Mouse (Mus musculus) midbrain, embryonic 14.5 days (tissue): ENCODE data around the gene Emc6. TPM values are rescaled to one million over a fixed set of nuclear protein-coding genes. Genes with fewer than 3 reads are reported as not detected.

ENCODE experiments used
- ATAC-seq: fragments of 200-750 bp; cut with Nextera tagmentation; 2 replicates; pipeline ENCODE4 v1.8.0; 2017; ENCODE audit warnings: moderate number of reproducible peaks, moderate library complexity; ENCODE audit not compliant: low FRiP score, low TSS enrichment
- DNase-seq: peaks from one replicate; pipeline ENCODE4 v3.0.0-alpha.2; 2015
- H3K27ac ChIP-seq: fragments of 300-500 bp; sonication (generic); replicated peaks from 2 replicates; pipeline ENCODE4 v1.5.1; 2014; ENCODE audit warnings: mild to moderate bottlenecking, low read depth, low read length, moderate library complexity
- H3K27me3 ChIP-seq: fragments of 300-500 bp; sonication (generic); 2 replicates; pipeline ENCODE4 v1.6.1; 2014; ENCODE audit warnings: low read length, control low read depth, mixed read lengths; ENCODE audit not compliant: control insufficient read depth, insufficient read depth
- H3K36me3 ChIP-seq: fragments of 300-500 bp; sonication (generic); 2 replicates; pipeline ENCODE4 v1.6.1; 2014; ENCODE audit warnings: low read length, control low read depth; ENCODE audit not compliant: control insufficient read depth, insufficient read depth
- H3K4me1 ChIP-seq: fragments of 300-500 bp; sonication (generic); 2 replicates; pipeline ENCODE4 v1.6.1; 2014; ENCODE audit warnings: mild to moderate bottlenecking, antibody characterized with exemption, low read length, control low read depth; ENCODE audit not compliant: control insufficient read depth, insufficient read depth
- H3K4me2 ChIP-seq: fragments of 300-500 bp; sonication (generic); 2 replicates; pipeline ENCODE4 v1.6.1; 2014; ENCODE audit warnings: mild to moderate bottlenecking, low read length, moderate library complexity
- H3K4me3 ChIP-seq: fragments of 300-500 bp; sonication (generic); replicated peaks from 2 replicates; pipeline ENCODE4 v1.5.1; 2014; ENCODE audit warnings: low read depth, low read length
- H3K9ac ChIP-seq: fragments of 300-500 bp; sonication (generic); replicated peaks from 2 replicates; pipeline ENCODE4 v1.6.1; 2014; ENCODE audit warnings: mild to moderate bottlenecking, low read length, moderate library complexity
- H3K9me3 ChIP-seq: fragments of 300-500 bp; sonication (generic); 2 replicates; pipeline ENCODE4 v1.6.1; 2016; ENCODE audit warnings: low read length, control low read depth, mixed read lengths; ENCODE audit not compliant: control insufficient read depth
- WGBS: fragments of 180-500 bp; shearing (Covaris S2); extraction: QIAGEN DNeasy Blood & Tissue Kit; methylation state at CpG from one replicate; pipeline ENCODE4 v1.1.7; 2014; 5-methylcytosine and 5-hydroxymethylcytosine counted together
- polyA plus RNA-seq: library from polyadenylated mRNA; unstranded; fragments of >200 nt; fragmentation: Nextera tagmentation; extraction: Ambion mirVana; gene quantifications from 2 replicates; pipeline ENCODE4 v1.2.1, GENCODE M21; 2014

The Emc6 gene
- polyA plus RNA-seq, 1 experiment from 2014 or later: 144 TPM

DNA sequence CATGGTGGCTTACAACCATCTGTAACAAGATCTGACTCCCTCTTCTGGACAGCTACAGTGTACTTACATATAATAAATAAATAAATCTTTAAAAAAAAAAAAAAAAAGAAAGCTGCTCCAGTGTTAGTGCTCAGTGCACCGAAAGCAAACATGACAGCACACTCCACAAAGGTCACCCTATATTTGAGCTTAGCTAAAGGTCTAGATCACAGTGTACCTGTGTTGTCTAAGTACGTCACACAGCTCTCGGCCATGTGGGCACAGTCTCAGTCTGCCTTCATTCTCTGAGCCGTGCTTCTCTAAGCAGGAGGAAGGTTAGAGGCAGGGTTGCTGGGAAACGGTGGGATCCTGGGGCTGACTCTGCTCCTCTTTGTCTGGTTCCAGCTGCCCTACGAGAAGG lies 50.3 kb downstream of the Emc6 start:
- Histone ChIP-seq H3K4me2 (no peak overlapping the region), H3K4me3 (no peak overlapping the region), H3K4me1 (no peaks in the 10 kb centered on the region), H3K9ac (no peak overlapping the region), H3K9me3 (no peaks in the 10 kb centered on the region), H3K27ac (no peak overlapping the region), H3K27me3 (no peaks in the 10 kb centered on the region), H3K36me3 (no peaks in the 10 kb centered on the region)
- no peak for ATAC-seq
- 88% methylated on average over 6 of the region's 6 CpGs for WGBS
- DNase-seq: no peak

Other genes starting within 250 kb of the Emc6 start
- 0.55 and 0.91 TPM in 2 replicates for gene Atp2a3, start 215.9 kb downstream of the Emc6 start, polyA plus RNA-seq
- gene P2rx1, start 177.9 kb downstream of the Emc6 start, polyA plus RNA-seq: 0.36 and 0.41 TPM in 2 replicates
- 11.0 and 16.6 TPM in 2 replicates for gene Camkk1, start 158.0 kb downstream of the Emc6 start, polyA plus RNA-seq
- gene Ncbp3, start 129.3 kb downstream of the Emc6 start, polyA plus RNA-seq: 8.3 and 10.2 TPM in 2 replicates
- gene Itgae, start 86.5 kb downstream of the Emc6 start, polyA plus RNA-seq: 0.23 and 0.24 TPM in 2 replicates
- 2.1 and 2.7 TPM in 2 replicates for gene Haspin, start 38.7 kb downstream of the Emc6 start, polyA plus RNA-seq
- 0.12 TPM in 1 of 2 replicates, not detected in the other for gene P2rx5, start 16.6 kb downstream of the Emc6 start, polyA plus RNA-seq
- 149 and 165 TPM in 2 replicates for gene Tax1bp3, start within 50 bp of the Emc6 start, polyA plus RNA-seq
- 18.1 and 23.0 TPM in 2 replicates for gene Ctns, start 22.0 kb upstream of the Emc6 start, polyA plus RNA-seq
- 1.1 and 1.6 TPM in 2 replicates for gene Shpk, start 22.4 kb upstream of the Emc6 start, polyA plus RNA-seq
- 0.50 TPM in 1 of 2 replicates, not detected in the other for gene Trpv1, start 57.3 kb upstream of the Emc6 start, polyA plus RNA-seq
- gene Trpv3, start 90.4 kb upstream of the Emc6 start, polyA plus RNA-seq: 0.12 and 0.19 TPM in 2 replicates
- 0.55 and 0.84 TPM in 2 replicates for gene Aspa, start 152.6 kb upstream of the Emc6 start, polyA plus RNA-seq
- not detected in 2 replicates for gene Gm49340, start 152.7 kb upstream of the Emc6 start, polyA plus RNA-seq
- gene Spata22, start 152.7 kb upstream of the Emc6 start, polyA plus RNA-seq: not detected in 2 replicates
- not detected in 2 replicates for gene Olfr20, start 173.7 kb upstream of the Emc6 start, polyA plus RNA-seq
- not detected in 2 replicates for gene Olfr376, start 194.2 kb upstream of the Emc6 start, polyA plus RNA-seq
- not detected in 2 replicates for gene Olfr1, start 222.6 kb upstream of the Emc6 start, polyA plus RNA-seq